Mouse (Mus musculus): Measurements from ENCODE around the gene Abca13.

Gene Abca13

DNA sequence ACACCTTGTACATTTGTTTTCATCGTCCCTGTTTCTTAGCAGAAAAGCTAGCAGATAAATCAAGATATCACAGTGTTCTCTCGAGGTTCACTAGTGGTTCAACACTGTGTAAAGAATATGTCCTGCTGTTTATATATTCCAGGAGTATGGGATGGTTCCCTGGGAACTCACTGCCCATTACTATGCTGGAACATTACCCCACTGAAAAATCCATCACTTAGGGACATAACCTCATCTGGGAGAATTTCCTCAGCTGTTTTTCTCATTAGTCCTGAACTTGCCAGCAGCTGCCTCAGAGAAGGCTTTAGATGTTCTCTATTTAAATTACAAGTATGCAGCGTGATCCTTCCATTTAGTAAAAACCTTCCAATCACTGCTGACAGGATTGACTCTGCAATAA, 513.4 kb downstream of the Abca13 start:
- no peak for DNase-seq (ENCODE audit: low read depth)

DNA sequence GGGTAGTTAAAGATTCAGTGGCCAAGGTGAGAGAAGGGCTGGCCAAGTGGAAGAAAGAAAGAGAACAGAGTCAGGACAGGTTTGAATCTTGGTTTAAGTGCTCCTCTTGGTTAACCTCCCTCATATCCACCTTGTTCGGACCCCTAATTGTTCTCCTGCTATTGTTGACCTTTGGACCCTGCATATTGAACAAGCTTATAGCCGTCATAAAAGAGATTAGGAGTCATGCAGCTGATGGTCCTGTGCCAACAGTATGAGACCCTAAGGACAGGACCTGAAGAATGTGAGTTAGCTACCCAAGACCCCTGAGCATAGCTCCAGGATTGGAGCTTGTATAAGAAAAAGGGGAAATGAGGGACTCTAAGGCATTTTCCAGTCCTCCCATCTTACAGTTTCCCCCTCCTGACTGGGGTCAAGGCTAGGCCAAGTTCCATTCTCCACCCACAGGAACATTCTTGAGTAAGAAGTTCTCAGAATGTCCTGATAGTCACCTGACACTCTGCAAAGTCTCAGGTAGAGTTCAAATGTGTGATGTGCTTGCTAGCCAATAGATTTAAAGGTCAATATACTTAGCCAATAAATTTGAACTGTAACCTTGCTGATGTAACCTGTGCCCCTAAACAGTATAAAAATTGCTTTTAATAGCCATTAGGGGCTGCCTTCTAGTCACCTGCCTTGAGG, 536.2 kb downstream of the Abca13 start:
- DNase-seq (ENCODE audit: low read depth), result no peak

DNA sequence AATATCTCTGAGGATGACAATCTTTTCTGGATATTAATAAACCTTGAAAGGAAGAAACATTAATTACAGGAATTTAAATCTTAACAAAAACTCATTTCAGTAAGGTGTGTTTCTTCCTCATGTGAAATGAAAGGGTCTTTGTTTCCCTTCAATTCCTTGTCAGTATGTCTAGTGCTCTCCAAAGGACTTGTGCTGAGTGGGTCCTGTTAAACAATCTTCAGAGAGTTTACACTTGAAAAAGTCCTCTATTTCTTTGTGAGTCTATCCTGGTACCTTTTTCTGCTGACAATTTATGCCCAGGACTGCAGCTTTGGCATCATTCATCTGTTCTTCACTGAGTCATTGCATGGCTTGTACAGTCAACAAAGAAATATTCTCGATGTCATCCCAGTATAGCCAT, 539.6 kb downstream of the Abca13 start:
- DNase-seq (ENCODE audit: low read depth), result no peak

Measured in c-Kit-positive CD71-negative TER-119-negative erythroid progenitor cells, embryonic 14.5 days (primary cell).